Mouse (Mus musculus) hindbrain, embryonic 15.5 days (tissue): ENCODE measurements at regions not wholly inside any gene's neighbourhood (a gene's known extent, or its start where the extent isn't known, plus 50 kb on each side); places are given as distances from the start of the nearest gene placed in this dataset.

Experiments
- ATAC-seq: fragments of 200-750 bp; cut with Nextera tagmentation; 2 replicates; pipeline ENCODE4 v1.8.0; 2017; ENCODE audit warnings: low read depth, moderate number of reproducible peaks, moderate TSS enrichment; ENCODE audit not compliant: low FRiP score
- H3K27ac ChIP-seq: fragments of 300-500 bp; sonication (generic); replicated peaks from 2 replicates; pipeline ENCODE4 v1.5.1; 2015; ENCODE audit warnings: mild to moderate bottlenecking, inconsistent platforms
- H3K27me3 ChIP-seq: fragments of 300-500 bp; sonication (generic); 2 replicates; pipeline ENCODE4 v1.6.1; 2015; ENCODE audit warnings: control low read depth, inconsistent platforms
- H3K36me3 ChIP-seq: fragments of 300-500 bp; sonication (generic); 2 replicates; pipeline ENCODE4 v1.6.1; 2015; ENCODE audit warnings: control low read depth, inconsistent platforms
- H3K4me1 ChIP-seq: fragments of 300-500 bp; sonication (generic); replicated peaks from 2 replicates; pipeline ENCODE4 v1.6.1; 2015; ENCODE audit warnings: control low read depth, inconsistent platforms
- H3K4me2 ChIP-seq: fragments of 300-500 bp; sonication (generic); 2 replicates; pipeline ENCODE4 v1.6.1; 2015; ENCODE audit warnings: moderate library complexity, mild to moderate bottlenecking, inconsistent platforms
- H3K4me3 ChIP-seq: fragments of 300-500 bp; sonication (generic); 2 replicates; pipeline ENCODE4 v1.5.1; 2015; ENCODE audit warnings: mild to moderate bottlenecking, inconsistent platforms
- H3K9ac ChIP-seq: fragments of 300-500 bp; sonication (generic); 2 replicates; pipeline ENCODE4 v1.6.1; 2015; ENCODE audit warnings: inconsistent platforms
- H3K9me3 ChIP-seq: fragments of 300-500 bp; sonication (generic); 2 replicates; pipeline ENCODE4 v1.6.1; 2016; ENCODE audit warnings: control low read depth, inconsistent platforms
- WGBS: fragments of 180-500 bp; shearing (Covaris S2); methylation state at CpG from one replicate; pipeline ENCODE4 v1.1.7; 2015; 5-methylcytosine and 5-hydroxymethylcytosine counted together

- Histone ChIP-seq H3K36me3 (no peaks in the 10 kb centered on the region), H3K27ac (no peak overlapping the region), H3K9ac (no peak overlapping the region), H3K4me1 (no peaks in the 10 kb centered on the region), H3K9me3 (no peaks in the 10 kb centered on the region), H3K4me2 (no peak overlapping the region), H3K4me3 (no peak overlapping the region), H3K27me3 (no peaks in the 10 kb centered on the region)
- no peak for ATAC-seq
Observed at GRCm38 (mm10) chr15:70920138-70920537, 2914.2 kb upstream of the Gm6569 start.

GRCm38 (mm10) chr15:70920862-70921261, 2913.5 kb upstream of the Gm6569 start:
- whole genome bisulfite sequencing = 40% methylated on average over 2 of the region's 2 CpGs
- ATAC-seq = peak; percentile 73; the same call in 1 of the 2 replicates
- no peak overlapping the region for H3K27ac ChIP-seq
- no peaks in the 10 kb centered on the region for H3K36me3 ChIP-seq
- H3K27me3 ChIP-seq = no peaks in the 10 kb centered on the region
- H3K9me3 ChIP-seq = no peaks in the 10 kb centered on the region
- no peaks in the 10 kb centered on the region for H3K4me1 ChIP-seq
- no peak overlapping the region for H3K9ac ChIP-seq
- H3K4me3 ChIP-seq = no peak overlapping the region
- H3K4me2 ChIP-seq = no peak overlapping the region
